Mouse (Mus musculus): ENCODE measurements around the gene C1galt1c1.

Gene C1galt1c1

GRCm38 (mm10) chrX:38634801-38635637 lies at the start of gene C1galt1c1:
TSS of gene C1galt1c1 (minus strand) at chrX:38635087.
- peak; percentile 71 for DNase-seq (ENCODE audit: low read depth, low spot score)

DNA sequence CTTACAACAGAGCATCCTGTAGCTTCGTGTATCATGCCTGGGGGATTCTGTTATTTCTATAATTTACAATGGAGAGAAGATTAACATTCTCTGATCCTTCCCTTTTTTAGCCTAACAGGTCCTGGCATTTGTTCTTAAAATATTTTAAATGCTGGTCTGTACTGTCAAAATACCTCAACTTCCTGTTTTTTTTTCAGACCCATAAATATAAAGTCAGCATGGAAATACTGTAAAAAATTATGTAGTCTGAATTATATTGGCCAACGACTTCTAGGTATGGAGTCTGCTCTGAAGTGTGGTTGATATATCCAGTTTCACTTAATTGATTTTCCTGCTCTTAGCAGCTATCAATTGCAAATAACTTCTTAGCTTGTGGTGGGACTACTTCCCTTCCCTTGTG lies 47.1 kb upstream of the C1galt1c1 start:
- no peak for DNase-seq (ENCODE audit: low read depth, low spot score)

DNA sequence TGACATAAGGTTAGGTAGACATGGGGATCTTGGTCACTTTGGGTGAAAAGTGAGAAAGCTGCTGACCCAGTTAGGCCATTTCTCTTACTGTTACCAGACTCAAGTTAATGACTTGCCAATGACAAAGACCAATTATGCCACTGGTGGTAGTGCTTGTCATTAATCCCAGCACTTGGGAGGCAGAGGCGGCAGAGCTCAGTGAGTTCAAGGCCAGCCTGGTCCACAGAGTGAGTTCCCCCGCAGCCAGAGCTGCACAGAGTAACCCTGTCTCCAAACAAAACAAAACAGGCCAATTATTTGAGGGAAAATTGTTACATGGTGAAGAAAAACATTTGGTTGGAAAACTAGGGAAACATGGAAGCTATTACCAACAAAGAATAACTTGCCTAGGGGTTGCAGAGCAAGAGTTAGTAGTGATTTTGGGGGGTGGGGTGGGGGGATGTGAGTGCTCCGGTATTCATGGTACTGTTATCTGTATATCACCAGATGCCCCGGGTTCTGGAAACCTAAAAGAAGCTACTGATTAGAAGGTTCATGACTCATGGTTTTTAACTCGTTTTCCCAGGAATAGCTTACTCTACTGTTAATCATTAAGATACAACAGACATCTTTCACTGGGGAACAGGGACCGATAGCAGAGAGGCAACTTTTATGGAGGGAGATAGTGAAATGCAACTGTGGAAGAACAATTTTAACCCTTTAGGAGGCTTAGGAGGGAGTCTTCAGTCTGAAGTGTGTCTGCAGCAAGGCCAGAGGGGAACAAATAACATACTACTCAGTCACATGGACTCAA lies 34.4 kb upstream of the C1galt1c1 start:
- no peak for DNase-seq (ENCODE audit: low read depth, low spot score)

- no peak for DNase-seq (ENCODE audit: low read depth, low spot score)
These were observed 21.5 kb upstream of the C1galt1c1 start for GRCm38 (mm10) chrX:38656206-38656883.

DNA sequence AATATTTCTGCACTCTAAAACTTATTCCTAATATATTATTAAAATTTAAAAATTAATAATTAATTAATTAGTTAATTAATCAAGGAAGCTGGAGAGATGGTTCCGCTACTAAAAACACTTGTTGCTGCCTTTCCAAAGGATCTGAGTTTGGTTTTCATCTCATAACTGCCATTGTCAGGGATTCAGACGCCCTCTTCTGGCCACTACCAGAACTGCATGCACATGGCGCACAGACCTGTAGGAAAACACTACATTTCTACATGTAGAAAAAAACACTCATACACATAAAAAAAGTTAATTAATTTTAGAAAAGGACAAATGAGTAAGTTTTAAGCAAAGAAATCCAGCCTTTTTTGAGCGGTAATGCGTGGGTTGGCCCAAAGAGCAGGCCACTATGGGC lies 19.8 kb upstream of the C1galt1c1 start:
- DNase-seq (ENCODE audit: low read depth, low spot score), result no peak

GRCm38 (mm10) chrX:38653181-38653580 lies 18.3 kb upstream of the C1galt1c1 start:
- no peak for DNase-seq (ENCODE audit: low read depth, low spot score)

- DNase-seq (ENCODE audit: low read depth, low spot score), result no peak
These were observed 16.3 kb upstream of the C1galt1c1 start for GRCm38 (mm10) chrX:38651167-38651566.

DNA sequence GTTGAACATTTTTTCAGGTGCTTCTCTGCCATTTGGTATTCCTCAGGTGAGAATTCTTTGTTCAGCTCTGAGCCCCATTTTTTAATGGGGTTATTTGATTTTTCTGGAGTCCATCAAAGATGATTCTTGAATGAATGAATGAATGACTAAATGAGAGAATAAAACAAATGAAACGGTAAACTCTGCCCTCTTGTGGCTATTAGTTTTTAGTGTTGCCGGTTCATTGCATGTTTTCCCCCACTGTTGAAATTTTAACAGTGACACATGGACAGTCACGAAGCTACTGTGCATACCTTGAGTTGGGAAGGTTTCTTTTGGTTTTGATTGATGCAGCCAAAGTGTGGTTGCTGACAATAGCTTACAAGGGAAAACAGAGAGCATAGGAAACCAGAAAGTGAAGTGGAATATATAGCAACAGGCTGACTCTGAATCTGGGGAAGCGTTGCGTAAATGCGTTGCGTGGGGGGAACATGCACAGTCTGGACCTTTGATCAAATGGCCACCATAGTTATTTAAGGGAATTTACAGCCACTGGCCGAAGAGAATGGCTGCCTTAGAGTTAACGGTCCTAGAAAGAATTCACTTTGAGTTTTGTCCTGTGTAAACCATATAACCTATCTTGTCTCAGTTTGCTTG lies 15.6 kb upstream of the C1galt1c1 start:
- no peak for DNase-seq (ENCODE audit: low read depth, low spot score)

DNA sequence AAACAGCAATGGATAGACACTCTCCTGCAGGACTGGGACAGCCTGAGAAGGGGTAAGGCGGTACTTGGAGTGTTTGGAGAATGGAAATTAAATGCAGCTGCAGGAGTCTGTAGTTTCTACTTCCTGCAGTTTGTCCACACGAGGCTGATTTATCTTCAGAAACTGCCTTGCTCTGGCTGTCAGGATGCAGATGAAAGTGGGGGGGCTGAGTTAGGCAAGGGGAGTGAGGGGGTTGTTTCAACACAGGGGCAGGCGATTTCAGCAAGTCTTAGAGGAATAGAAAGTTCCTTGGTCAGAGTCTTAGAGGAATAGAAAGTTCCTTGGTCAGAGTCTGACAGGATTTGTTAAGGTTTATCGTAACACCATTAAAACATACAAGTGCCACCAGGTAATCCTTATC lies 7.3 kb upstream of the C1galt1c1 start:
- DNase-seq (ENCODE audit: low read depth, low spot score), result no peak

DNA sequence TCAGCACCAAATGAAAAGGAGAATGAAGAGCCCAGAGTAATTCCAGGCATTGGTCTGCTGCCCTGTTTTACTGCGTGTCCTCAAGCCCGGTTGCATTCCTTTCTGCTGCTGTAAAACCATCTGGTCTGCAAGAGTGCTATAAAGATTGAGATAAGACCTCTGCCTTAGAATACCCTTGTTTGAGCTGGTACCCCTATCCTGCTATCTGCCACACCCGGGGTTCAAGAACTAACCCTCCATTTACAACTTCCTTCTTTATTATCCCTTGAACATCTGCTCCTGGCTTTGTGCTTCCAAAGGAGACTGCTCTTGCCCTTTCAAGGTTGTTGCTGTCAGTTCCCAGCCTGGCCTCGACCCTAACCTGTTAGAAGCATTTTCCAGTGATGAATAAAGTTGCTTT lies 6.5 kb upstream of the C1galt1c1 start:
- DNase-seq (ENCODE audit: low read depth, low spot score), result no peak

DNA sequence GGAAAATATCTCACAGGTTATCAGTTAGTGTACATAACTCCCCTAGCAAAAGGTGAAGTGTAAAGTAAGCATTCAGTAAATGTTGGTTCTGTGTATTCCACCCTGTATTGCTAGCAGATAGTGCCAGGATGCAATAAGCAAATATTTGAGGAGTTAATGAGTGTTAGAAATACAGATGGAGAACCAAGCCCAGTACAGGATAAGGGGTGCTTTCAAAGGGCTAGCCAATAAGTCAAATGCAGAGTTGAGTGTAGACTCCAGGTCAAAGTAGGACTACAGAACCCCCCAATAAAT lies 698 bp upstream of the C1galt1c1 start:
- DNase-seq (ENCODE audit: low read depth, low spot score), result no peak

DNA sequence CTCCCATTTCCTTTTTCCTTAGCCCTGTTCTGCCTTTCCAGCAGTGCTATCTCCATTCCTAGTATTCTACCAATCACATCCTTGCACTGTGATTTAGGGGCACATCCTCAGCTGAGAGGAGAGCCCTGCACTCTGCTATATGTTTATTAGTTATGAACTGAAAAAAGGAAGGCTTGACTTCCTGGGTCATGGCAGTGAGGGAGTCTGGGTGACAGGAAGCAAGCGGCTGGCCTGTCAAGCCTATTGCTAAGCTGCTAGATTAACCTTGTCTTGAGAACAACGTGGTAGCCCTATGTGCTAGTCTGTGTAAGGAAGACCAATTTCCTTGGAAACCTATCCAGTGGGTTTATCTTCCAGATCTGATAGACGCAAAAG lies 33.9 kb downstream of the C1galt1c1 start:
- peak; percentile 32 for DNase-seq (ENCODE audit: low read depth, low spot score)

GRCm38 (mm10) chrX:38600177-38600994 lies 34.5 kb downstream of the C1galt1c1 start, which contains the start of gene Mcts1:
TSS of gene Mcts1 (plus strand) at chrX:38600578.
- DNase-seq (ENCODE audit: low read depth, low spot score), result peak; percentile 70

- no peak for DNase-seq (ENCODE audit: low read depth, low spot score)
These were observed 41.6 kb downstream of the C1galt1c1 start for GRCm38 (mm10) chrX:38593180-38593889.

DNA sequence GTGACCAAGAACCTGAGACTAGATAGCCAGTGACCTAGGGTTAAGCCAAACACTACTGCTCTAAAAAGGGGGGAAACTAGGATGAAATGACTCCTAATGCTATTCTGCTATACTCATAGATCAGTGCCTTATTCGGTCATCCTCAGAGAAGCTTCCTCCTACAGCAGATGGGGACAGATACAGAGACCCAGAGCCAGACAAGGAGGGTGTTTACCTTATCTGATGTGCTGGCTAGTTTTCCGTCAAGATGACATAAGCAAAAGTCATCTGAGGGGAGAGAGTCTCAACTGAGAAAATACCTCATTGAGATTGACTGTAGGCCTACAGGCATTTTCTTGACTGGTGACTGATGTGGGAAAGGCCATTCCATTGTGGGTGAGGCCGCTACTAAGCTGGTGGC lies 43.1 kb downstream of the C1galt1c1 start:
- DNase-seq (ENCODE audit: low read depth, low spot score), result no peak

DNA sequence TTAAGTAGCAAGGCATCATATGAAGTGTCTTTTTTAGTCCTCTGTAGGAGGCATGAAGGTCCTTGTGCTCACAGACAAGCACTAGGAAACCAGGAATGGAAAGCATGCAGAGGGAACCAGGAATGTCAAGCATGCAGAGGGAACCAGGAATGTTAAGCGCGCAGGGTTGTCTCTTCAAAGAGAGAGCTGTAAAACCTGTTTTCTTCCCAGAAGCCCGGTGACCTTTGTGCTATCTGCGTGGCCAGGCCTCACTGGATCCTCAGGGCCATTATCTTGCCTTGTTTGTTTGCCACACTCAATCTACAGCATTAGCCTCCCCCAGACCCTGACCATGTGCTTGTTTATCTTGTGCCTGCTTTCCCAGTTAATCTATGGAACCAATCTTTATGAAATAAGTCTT lies 45.1 kb downstream of the C1galt1c1 start:
- DNase-seq (ENCODE audit: low read depth, low spot score), result no peak

DNA sequence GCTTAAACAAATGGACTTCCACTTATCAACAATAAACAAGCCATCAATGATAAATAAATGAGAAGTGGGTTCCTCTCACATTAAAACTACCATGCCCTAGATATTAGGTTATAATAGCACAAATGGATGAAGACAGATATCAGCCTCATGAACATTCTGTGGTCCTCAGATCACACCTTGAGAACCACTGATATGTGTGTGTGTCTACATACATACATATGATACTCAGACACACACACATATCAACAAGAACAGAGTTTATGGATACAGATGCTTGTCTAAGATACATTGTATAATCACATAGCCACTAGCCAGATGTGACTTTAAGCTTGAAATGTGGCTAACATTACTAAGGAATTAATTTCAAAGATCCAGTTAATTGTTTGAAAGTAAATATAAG lies 51.6 kb downstream of the C1galt1c1 start:
- no peak for DNase-seq (ENCODE audit: low read depth, low spot score)

- no peak for DNase-seq (ENCODE audit: low read depth, low spot score)
These were observed 53.7 kb downstream of the C1galt1c1 start for GRCm38 (mm10) chrX:38581140-38581539.

All from retina, adult 2 months (tissue).